Mouse (Mus musculus) neural tube, embryonic 14.5 days (tissue): ENCODE measurements around the gene Olfr554. TPM values are rescaled to one million over a fixed set of nuclear protein-coding genes. Genes with fewer than 3 reads are reported as not detected.
"Not testable (repeated sequence)": the region's sequence is repeated elsewhere in the genome, so short reads cannot be mapped to it uniquely, and the experiment has no call there.

ENCODE experiments used
- ATAC-seq: fragments of 200-750 bp; cut with Nextera tagmentation; 2 replicates; pipeline ENCODE4 v1.8.0; 2017; ENCODE audit warnings: low read depth, mild to moderate bottlenecking, moderate TSS enrichment, moderate library complexity
- H3K27ac ChIP-seq: fragments of 300-500 bp; sonication (generic); 2 replicates; pipeline ENCODE4 v1.5.1; 2014; ENCODE audit warnings: low read depth, mild to moderate bottlenecking, control low read depth, low read length, moderate library complexity, mixed read lengths
- H3K27me3 ChIP-seq: fragments of 300-500 bp; sonication (generic); 2 replicates; pipeline ENCODE4 v1.6.1; 2014; ENCODE audit warnings: low read length; ENCODE audit not compliant: control insufficient read depth, insufficient read depth
- H3K36me3 ChIP-seq: fragments of 300-500 bp; sonication (generic); 2 replicates; pipeline ENCODE4 v1.6.1; 2014; ENCODE audit warnings: low read length, mixed read lengths; ENCODE audit not compliant: control insufficient read depth, insufficient read depth
- H3K4me1 ChIP-seq: fragments of 300-500 bp; sonication (generic); 2 replicates; pipeline ENCODE4 v1.6.1; 2014; ENCODE audit warnings: low read length; ENCODE audit not compliant: control insufficient read depth, insufficient read depth
- H3K4me2 ChIP-seq: fragments of 300-500 bp; sonication (generic); 2 replicates; pipeline ENCODE4 v1.6.1; 2014; ENCODE audit warnings: mild to moderate bottlenecking, low read depth, low read length, control low read depth
- H3K4me3 ChIP-seq: fragments of 300-500 bp; sonication (generic); 2 replicates; pipeline ENCODE4 v1.5.1; 2014; ENCODE audit warnings: low read depth, low read length, control low read depth, mixed read lengths
- H3K9ac ChIP-seq: fragments of 300-500 bp; sonication (generic); replicated peaks from 2 replicates; pipeline ENCODE4 v1.6.1; 2014; ENCODE audit warnings: low read depth, mild to moderate bottlenecking, control low read depth, low read length, mixed read lengths
- H3K9me3 ChIP-seq: fragments of 300-500 bp; sonication (generic); 2 replicates; pipeline ENCODE4 v1.6.1; 2016; ENCODE audit warnings: low read length; ENCODE audit not compliant: control insufficient read depth
- WGBS: fragments of 180-500 bp; shearing (Covaris S2); extraction: QIAGEN DNeasy Blood & Tissue Kit; methylation state at CpG from one replicate; pipeline ENCODE4 v1.1.7; 2014; 5-methylcytosine and 5-hydroxymethylcytosine counted together
- polyA plus RNA-seq: library from polyadenylated mRNA; unstranded; fragments of >200 nt; fragmentation: Nextera tagmentation; extraction: Ambion mirVana; gene quantifications from 2 replicates; pipeline ENCODE4 v1.2.1, GENCODE M21; 2014

Olfr554 gene
- polyA plus RNA-seq = not detected in 2 replicates

GRCm38 (mm10) chr7:102638132-102638531 is at the start of gene Olfr554:
TSS of gene Olfr554 (plus strand) at chr7:102638432.
- H3K9me3 ChIP-seq = no peaks in the 10 kb centered on the region
- no peak within 1 kb of the TSS for H3K27ac ChIP-seq
- H3K9ac ChIP-seq = no peak within 1 kb of the TSS
- H3K4me3 ChIP-seq = no peak within 1 kb of the TSS
- H3K36me3 ChIP-seq = no peaks in the 10 kb centered on the region
- WGBS = 78% methylated on average over 1 of the region's 1 CpGs
- no peak for ATAC-seq
- no peaks in the 10 kb centered on the region for H3K4me1 ChIP-seq
- no peaks in the 10 kb centered on the region for H3K27me3 ChIP-seq
- H3K4me2 ChIP-seq = no peak within 1 kb of the TSS

- Histone ChIP-seq H3K4me3 (no peak within 1 kb of the TSS), H3K27ac (no peak within 1 kb of the TSS), H3K9ac (no peak within 1 kb of the TSS), H3K27me3 (no peaks in the 10 kb centered on the region), H3K4me2 (no peak within 1 kb of the TSS), H3K4me1 (no peaks in the 10 kb centered on the region), H3K36me3 (no peaks in the 10 kb centered on the region), H3K9me3 (no peaks in the 10 kb centered on the region)
- no peak for ATAC-seq
- 94% methylated on average over 3 of the region's 3 CpGs for WGBS
Observed at GRCm38 (mm10) chr7:102591786-102592185, 46.4 kb upstream of the Olfr554 start, which contains the start of gene Olfr551. TSS of gene Olfr551 (minus strand) at chr7:102591886.

- Histone ChIP-seq H3K4me2 (no peak within 1 kb of the TSS), H3K4me1 (no peaks in the 10 kb centered on the region), H3K27me3 (no peaks in the 10 kb centered on the region), H3K27ac (no peak within 1 kb of the TSS), H3K9me3 (no peaks in the 10 kb centered on the region), H3K4me3 (no peak within 1 kb of the TSS), H3K36me3 (no peaks in the 10 kb centered on the region), H3K9ac (no peak within 1 kb of the TSS)
- WGBS = 72% methylated on average over 1 of the region's 1 CpGs
- ATAC-seq = no peak
Observed at GRCm38 (mm10) chr7:102597378-102598031, 40.7 kb upstream of the Olfr554 start, which contains the start of gene Olfr552. TSS of gene Olfr552 (plus strand) at chr7:102597770.

GRCm38 (mm10) chr7:102618118-102618517 is 20.1 kb upstream of the Olfr554 start, which contains the start of gene Olfr553:
TSS of gene Olfr553 (minus strand) at chr7:102618218.
- Histone ChIP-seq H3K36me3 (no peaks in the 10 kb centered on the region), H3K4me1 (no peaks in the 10 kb centered on the region), H3K9ac (no peak within 1 kb of the TSS), H3K4me2 (no peak within 1 kb of the TSS), H3K9me3 (no peaks in the 10 kb centered on the region), H3K27me3 (no peaks in the 10 kb centered on the region), H3K27ac (no peak within 1 kb of the TSS), H3K4me3 (no peak within 1 kb of the TSS)
- no peak for ATAC-seq

GRCm38 (mm10) chr7:102619608-102620007 is 18.6 kb upstream of the Olfr554 start:
- no peaks in the 10 kb centered on the region for H3K4me1 ChIP-seq
- no peak overlapping the region for H3K4me3 ChIP-seq
- no peaks in the 10 kb centered on the region for H3K27me3 ChIP-seq
- WGBS = 67% methylated on average over 5 of the region's 5 CpGs
- no peak overlapping the region for H3K4me2 ChIP-seq
- no peaks in the 10 kb centered on the region for H3K36me3 ChIP-seq
- H3K9ac ChIP-seq = no peak overlapping the region
- no peak for ATAC-seq
- H3K27ac ChIP-seq = no peak overlapping the region
- H3K9me3 ChIP-seq = no peaks in the 10 kb centered on the region

GRCm38 (mm10) chr7:102620368-102620767 is 17.9 kb upstream of the Olfr554 start:
- H3K4me3 ChIP-seq = not testable (repeated sequence)

GRCm38 (mm10) chr7:102636665-102637064 is 1.6 kb upstream of the Olfr554 start:
- WGBS = 32% methylated on average over 3 of the region's 3 CpGs
- ATAC-seq = no peak

More at GRCm38 (mm10) chr7:102620368-102620767, 17.9 kb upstream of the Olfr554 start:
- H3K36me3 ChIP-seq, H3K9ac ChIP-seq, H3K4me2 ChIP-seq, H3K4me1 ChIP-seq, ATAC-seq, H3K9me3 ChIP-seq, H3K27me3 ChIP-seq, H3K27ac ChIP-seq: not testable (repeated sequence)
- 89% methylated on average over 15 of the region's 19 CpGs for WGBS

GRCm38 (mm10) chr7:102644945-102645344 is 6.7 kb downstream of the Olfr554 start:
- H3K4me3 ChIP-seq, H3K36me3 ChIP-seq, H3K9me3 ChIP-seq, H3K4me1 ChIP-seq, H3K4me2 ChIP-seq, H3K27me3 ChIP-seq, ATAC-seq, H3K27ac ChIP-seq, H3K9ac ChIP-seq: not testable (repeated sequence)
- 85% methylated on average over 3 of the region's 4 CpGs for WGBS

More at GRCm38 (mm10) chr7:102636665-102637064, 1.6 kb upstream of the Olfr554 start:
- Histone ChIP-seq H3K4me3 (no peak overlapping the region), H3K4me2 (no peak overlapping the region), H3K27me3 (no peaks in the 10 kb centered on the region), H3K36me3 (no peaks in the 10 kb centered on the region), H3K4me1 (no peaks in the 10 kb centered on the region), H3K9ac (no peak overlapping the region), H3K9me3 (no peaks in the 10 kb centered on the region), H3K27ac (no peak overlapping the region)

- Histone ChIP-seq H3K36me3 (no peaks in the 10 kb centered on the region), H3K9ac (no peak within 1 kb of the TSS), H3K4me3 (no peak within 1 kb of the TSS), H3K27ac (no peak within 1 kb of the TSS), H3K4me2 (no peak within 1 kb of the TSS), H3K27me3 (no peaks in the 10 kb centered on the region), H3K4me1 (no peaks in the 10 kb centered on the region), H3K9me3 (no peaks in the 10 kb centered on the region)
- no peak for ATAC-seq
- WGBS = 71% methylated on average over 1 of the region's 1 CpGs
Observed at GRCm38 (mm10) chr7:102658523-102658922, 20.3 kb downstream of the Olfr554 start, which contains the start of gene Olfr555. TSS of gene Olfr555 (plus strand) at chr7:102658823.
